Mouse (Mus musculus): ENCODE results near the gene Fcgr4. TPM values are rescaled to one million over a fixed set of nuclear protein-coding genes. Genes with fewer than 3 reads are reported as not detected.
"Not testable (repeated sequence)": the region's sequence is repeated elsewhere in the genome, so short reads cannot be mapped to it uniquely, and the experiment has no call there.

Gene Fcgr4
- polyA plus RNA-seq (2012; rRNA removed), result 2.7 and 5.9 TPM in 2 replicates

DNA sequence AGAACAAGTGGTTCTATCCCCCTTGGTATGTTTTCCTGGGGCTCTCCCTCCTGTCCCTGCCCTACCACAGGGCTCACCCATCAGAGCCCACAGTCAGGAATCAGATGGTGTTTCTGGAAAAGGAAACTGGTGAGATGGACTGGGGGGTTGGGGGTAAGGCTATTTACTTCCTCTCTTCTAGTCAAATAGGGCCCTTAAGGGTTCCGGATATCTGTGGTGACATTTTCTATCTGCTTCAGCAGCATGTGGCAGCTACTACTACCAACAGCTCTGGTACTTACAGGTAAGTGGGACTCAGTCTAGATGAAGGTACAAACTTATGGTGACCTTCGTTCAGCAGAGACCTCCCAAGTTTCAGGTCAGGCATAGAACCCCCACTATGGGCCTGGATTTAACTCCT lies at the start of gene Fcgr4:
TSS of gene Fcgr4 (plus strand) at position 184 of the 400 bp plus-strand sequence.
- no peak for DNase-seq (ENCODE audit: low spot score)

DNA sequence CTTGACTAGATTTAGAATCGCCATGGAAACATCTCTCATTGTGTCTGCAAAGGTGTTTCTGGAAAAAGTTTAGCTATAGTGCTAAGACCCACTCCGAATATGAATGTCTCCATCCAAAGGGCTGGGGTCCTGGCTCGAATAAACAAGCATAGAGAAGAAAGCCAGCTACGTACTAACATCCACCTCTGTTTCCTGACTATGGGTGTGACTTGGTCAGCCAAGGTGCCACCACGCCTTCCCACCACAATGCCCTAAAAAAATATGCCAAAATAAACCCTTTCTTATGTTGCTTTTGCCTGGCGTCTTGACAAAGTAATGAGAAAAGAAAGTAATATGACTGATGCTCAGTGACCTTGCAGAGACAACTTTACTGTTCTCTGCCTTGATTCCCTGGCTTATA lies 46.2 kb upstream of the Fcgr4 start:
- DNase-seq (ENCODE audit: low spot score), result no peak

DNA sequence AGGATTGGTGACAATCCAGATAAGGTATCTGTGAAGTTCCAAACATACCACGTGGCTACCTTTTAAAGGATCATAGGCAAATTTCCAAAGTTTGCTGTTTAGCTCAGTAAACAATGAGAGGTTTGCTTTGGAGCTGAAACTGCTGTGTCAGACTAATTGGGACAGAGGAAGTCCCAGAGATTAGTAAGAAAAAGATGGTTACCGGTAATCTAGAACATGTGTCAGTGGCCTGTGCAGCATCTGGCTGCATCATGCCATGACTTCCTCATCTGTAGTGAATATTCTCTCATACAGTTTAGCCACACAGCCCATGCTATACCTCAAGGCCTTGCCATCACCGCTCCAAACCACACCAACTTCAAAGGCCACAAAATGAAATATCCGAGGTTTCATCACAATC lies 45.8 kb upstream of the Fcgr4 start:
- no peak for DNase-seq (ENCODE audit: low spot score)

DNA sequence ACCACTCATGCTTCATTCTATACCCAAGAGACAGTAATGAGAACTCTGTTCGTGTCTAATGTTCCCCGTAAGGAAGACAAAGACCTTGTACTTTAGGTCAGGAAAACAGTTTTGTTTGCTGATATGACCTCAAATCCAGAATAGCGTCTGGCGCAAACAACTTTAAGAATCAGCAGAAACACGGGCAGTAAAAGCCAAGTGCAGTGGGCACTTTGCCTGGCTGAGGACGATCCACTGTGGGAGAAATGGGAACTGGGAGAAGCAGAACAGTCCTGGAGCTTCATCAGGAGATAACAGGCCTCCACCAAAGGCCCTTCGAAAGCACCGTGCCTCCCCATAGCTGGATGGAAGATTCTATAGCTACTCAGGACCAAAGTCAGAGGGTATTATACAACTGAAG lies 44.5 kb upstream of the Fcgr4 start:
- no peak for DNase-seq (ENCODE audit: low spot score)

DNA sequence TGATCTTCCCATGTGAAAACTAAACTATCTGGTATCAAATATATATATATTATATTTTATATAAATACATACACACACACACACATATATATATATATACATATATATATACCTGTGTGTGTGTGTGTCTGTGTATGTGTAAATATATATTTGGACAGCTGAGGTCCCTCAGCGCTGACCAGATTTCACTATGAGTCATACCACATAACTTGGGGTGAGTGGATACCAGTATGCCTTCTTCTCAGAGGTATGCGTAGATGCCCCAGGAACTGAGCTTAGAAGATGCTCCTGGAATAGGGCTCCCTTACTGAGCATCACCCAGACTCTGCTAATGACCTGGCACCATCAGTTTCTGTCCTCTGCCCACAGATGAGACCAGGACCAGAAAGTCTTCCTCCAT lies 44.0 kb upstream of the Fcgr4 start:
- DNase-seq (ENCODE audit: low spot score), result no peak

DNA sequence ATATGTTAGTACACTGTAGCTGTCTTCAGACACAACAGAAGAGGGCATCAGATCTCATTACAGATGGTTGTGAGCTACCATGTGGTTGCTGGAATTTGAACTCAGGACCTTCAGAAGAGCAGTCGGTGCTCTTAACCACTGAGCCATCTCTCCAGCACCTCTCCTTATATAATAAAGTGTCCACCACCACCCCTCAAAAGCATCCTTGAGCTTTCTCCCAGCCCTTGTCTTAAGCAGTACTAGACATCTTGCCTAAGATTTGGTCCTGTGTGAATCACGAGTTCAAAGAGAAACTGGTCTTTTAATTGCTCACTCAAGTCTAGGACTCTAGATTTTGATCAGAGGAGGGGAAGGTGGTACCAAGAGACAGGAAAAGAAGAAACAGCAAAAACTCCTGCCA lies 43.4 kb upstream of the Fcgr4 start:
- not testable (repeated sequence) for DNase-seq (ENCODE audit: low spot score)

DNA sequence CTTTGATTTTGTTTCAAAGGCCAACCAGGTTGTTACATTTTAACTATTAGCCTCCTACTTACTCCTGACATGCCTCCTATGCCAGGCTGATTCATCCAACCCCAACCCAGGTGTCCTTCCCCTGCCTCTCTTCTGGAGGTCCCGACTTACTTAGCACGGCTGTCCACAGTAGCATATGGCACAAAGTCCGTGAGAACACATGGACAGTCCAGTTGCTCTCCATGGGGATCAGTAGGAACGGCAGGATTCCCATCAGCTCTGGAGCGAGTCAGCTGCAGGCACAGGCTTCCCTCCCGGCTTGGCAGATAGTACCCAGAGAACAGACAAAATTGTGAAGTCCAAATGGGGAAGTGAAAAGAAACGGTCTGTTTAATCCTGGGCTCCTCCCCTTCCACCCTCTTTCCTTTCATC lies 43.0 kb upstream of the Fcgr4 start:
- no peak for DNase-seq (ENCODE audit: low spot score)

DNA sequence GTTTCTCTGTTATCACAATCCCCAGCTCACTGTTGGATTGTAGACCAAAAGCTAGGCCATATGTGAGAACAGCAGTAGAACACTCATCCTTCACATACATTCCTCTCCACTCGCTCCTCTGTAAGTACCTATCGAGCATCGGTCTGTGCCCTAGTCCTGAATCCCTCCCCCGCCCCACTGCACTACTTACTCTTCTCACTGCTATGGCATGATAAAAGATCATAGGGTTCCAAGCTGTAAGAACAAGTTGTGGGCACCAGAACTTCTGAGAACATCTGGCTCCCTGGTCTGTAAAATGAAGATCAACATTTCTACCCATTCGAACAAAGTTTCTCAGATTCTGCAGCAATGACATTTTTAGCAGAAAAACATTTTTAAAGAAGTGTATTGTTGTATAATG lies 42.3 kb upstream of the Fcgr4 start, which contains the start of gene Fcgr2b:
TSS of gene Fcgr2b (minus strand) at position 101 of the 400 bp plus-strand sequence.
- DNase-seq (ENCODE audit: low spot score), result no peak

DNA sequence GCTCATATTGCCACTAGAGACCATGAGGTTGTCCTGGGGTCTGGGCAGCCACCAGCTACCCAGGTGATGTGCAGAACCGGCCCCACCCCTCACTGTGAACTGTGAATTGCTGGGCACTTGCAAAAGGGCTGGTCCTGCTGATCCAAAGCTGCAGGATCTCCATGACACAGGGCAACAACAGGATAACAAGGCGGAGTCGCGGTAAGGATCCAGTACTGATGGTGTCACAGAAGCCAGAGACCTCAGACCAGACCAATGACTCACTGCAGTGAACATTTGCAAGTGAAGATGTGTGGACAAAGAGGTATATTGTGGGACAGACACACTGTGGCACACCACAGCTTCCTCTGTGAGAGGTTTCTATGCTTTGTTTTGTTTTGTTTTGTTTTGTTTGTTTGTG lies 40.1 kb upstream of the Fcgr4 start:
- DNase-seq (ENCODE audit: low spot score), result no peak

DNA sequence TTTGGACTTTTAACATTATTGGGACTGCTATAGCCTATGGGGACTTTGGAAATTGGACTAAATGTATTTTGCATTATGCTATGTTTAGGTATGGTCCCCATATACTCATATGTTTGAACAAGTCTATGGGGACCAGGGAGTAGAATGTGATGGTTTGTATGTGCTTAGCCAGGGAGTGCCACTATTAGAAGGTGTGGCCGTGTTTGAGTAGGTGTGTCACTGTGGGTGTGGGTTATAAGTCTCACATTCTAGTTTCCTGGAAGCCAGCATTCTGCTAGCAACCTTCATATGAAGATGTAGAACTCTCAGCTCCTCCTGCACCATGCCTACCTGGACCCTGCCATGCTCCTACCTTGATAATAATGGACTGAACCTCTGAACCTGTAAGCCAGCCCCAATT lies 37.0 kb upstream of the Fcgr4 start:
- not testable (repeated sequence) for DNase-seq (ENCODE audit: low spot score)

DNA sequence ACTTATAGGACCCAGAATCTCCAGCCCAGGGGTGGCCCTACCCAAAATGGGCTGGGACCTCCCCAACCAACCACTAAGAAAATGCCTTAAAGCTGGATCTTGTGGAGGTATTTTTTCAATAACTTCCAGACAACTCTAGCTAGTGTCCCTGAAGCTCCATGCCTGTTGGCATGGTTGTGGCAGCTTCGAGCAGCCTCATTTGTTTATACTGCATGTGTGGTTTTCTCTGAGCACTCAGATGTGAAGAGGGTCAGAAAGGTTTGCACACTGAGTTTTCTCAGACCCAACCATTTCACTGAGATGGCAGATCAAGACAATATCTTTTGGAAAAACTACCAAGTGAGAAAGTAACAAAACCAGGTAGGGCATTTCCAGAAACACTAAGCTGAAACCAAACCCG lies 36.4 kb upstream of the Fcgr4 start:
- DNase-seq (ENCODE audit: low spot score), result no peak

DNA sequence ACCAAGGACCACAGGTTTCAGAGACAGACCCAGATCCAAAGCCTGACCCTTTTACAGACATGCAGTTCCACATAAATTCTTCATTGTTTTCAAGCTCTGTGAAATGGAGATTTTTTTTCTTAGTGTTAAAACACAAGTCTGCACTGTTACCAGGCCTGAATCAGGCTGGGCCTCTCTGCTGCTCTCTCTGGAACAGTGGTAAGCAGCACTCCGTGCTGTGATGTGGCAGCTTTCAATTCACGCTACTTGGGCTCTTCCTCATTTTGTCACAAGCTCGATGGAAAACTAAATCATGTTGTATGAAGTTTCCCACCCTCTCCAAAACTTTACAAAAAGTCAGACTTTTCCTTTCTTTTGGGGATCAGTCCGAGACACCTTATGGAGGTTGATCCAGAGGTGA lies 35.7 kb upstream of the Fcgr4 start:
- no peak for DNase-seq (ENCODE audit: low spot score)

DNA sequence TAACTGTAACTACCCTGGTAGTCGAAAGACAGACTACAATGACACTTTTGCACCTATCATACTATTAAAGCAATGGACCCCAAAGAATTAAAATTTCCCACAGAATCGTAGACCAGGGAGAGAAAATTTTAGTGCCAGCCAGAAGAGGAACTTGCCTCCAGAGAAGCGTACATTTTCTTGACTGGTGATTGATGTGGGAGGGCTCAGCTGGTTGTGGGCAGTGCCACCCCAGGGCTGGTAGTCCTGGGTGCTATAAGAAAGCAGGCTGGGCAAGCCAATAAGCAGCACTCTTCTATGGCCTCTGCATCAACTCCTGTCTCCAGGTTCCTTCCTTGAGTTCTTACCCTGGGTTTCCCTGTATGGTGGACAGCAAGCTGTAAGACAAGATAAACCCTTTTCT lies 33.6 kb upstream of the Fcgr4 start:
- DNase-seq (ENCODE audit: low spot score), result no peak

DNA sequence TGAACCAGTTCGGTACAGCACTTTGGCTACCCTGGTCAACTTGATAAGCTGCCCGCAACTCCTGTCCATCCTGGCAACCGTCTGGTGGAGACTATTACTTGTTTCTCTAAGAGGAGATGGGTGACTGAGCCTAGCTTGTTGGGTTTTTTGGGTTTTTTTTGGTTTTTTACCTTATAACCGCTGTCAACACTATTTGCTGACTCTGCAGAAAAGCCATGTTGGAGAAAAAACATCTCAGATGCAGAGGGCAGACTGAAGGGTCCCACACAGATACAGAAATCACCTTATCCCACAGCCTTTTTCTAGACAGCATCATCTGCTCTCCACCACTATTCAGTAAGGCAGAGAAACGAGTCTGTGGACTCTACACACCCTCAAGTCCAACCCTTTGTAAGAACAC lies 32.9 kb upstream of the Fcgr4 start:
- DNase-seq (ENCODE audit: low spot score), result no peak

DNA sequence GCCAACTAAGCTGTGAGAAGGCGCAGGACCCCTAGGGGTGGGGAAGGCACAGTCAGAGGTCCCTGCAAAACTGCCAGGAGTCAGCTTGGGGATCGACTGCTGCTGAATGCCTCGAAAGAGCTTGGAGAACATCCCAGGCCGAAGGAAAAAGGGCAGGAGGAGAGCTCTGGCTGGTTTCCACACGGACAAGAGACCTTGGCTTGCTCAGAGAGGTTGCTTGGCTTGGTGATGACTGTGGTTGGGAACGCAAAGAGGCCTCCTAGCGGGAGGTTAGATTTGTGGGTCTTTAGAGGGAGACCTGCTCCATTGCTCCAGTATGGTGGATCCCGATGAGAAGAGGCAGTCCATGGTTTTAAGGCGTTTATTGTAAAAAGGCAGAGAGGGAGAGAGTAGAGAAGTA lies 29.1 kb upstream of the Fcgr4 start:
- no peak for DNase-seq (ENCODE audit: low spot score)

DNA sequence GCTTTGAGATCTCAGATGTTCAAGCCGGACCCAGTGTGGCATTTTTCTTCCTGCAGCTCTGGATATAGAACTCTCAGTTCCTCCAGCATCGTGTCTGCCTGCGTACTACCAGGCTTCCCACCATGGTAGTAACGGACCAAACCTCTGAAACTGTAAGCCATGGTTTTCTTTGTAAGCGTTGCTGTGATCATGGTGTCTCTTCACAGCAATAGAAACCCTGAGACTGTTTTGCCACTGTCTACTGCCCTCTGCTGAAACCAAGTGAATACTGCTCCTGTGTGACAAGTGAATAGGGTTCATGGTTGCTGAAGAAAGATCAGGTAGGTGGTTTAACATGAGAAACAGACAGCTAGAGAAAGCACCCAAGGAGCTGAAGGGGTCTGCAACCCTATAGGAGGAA lies 26.2 kb upstream of the Fcgr4 start:
- no peak for DNase-seq (ENCODE audit: low spot score)

DNA sequence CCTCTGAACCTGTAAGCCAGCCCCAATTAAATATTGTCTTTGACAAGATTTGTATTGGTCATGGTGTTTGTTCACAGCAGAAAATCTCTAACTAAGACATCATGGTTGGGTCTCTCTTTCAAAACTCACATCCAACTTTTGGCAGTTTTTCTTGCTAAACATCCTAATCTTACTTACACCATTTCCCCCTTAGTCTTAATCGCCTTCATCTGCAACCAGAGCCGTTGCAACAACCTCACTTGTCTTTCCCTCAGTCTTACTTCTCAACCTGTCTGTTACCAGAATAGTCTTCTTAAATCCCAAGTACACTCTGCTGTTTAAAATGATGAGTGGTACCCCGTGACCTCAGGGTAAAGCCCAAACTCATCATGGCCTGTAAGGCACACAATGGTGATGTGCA lies 22.7 kb upstream of the Fcgr4 start:
- no peak for DNase-seq (ENCODE audit: low spot score)

DNA sequence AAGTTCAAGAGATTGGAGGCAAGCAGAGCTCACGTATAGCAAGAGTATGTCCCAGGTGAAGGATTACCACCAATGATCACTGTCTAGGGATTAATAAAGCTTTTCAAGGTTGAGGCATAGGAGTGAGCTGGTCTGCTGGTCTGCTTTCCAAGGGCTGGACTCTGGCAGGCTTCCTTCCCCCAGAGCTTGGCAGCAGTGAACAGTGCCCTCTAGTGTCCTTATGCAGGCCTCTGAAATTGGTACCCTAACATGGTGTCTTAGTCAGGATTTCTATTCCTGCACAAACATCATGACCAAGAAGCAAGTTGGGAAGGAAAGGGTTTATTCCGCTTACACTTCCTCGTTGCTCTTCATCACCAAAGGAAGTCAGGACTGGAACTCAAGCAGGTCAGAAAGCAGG lies 22.0 kb upstream of the Fcgr4 start:
- no peak for DNase-seq (ENCODE audit: low spot score)

DNA sequence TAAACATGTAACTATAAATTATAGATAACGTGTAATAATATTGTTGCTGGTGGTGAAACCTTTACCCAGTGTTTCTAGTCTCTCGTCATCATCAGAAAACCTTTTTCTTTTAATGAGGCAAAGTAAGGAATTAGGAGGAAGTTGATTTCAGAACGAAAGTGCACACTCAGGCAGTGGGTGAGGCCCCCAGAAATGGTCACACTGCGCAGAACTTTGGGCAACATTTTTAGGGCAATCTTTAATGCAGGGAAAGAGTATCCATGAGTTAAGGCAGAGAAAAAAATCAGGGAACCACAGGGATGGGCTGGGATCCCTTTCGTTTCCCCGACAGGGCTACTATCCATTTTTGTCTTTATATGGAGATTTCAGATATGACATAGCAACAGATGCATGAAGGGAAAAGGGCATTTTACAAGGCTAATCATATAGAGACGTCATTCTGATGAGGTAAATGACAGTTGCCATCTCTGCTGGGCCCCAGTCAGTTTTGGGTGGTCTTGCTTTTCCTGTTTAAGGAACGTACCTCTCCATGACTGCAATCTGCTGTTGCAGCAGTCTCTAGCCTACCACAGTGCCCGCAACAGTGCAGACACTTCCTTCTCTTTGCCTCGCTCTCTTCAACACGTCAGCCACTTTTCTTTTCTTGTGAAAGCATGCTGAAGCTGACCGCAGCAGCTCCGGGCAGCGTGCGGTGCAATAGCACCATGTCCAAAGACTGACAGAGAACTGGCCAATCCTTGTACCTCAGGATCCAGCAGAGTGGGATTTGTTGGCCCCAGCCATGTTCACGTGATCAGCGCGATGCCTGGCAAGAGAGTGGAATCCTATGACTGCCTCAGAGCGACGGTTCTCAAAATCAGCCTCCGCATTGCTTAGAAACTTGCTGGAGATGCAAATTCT lies 20.7 kb upstream of the Fcgr4 start:
- no peak for DNase-seq (ENCODE audit: low spot score)

DNA sequence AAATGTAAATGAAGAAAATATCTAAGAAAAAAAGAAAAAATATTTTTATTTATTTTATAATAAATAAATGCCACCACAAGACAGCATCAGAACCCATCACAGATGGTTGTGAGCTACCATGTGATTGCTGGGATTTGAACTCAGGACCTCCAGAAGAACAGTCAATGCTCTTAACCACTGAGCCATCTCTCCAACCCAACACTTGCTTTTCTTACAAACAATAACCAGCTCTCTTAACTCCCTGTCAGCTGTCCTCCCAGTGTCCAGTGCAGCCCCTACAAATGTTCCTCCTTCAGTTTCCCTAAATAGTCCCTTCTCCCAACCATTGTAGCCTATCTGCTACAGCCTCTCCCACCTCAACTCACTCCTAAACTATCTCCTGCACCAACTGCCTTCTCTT lies 18.9 kb upstream of the Fcgr4 start:
- no peak for DNase-seq (ENCODE audit: low spot score)

DNA sequence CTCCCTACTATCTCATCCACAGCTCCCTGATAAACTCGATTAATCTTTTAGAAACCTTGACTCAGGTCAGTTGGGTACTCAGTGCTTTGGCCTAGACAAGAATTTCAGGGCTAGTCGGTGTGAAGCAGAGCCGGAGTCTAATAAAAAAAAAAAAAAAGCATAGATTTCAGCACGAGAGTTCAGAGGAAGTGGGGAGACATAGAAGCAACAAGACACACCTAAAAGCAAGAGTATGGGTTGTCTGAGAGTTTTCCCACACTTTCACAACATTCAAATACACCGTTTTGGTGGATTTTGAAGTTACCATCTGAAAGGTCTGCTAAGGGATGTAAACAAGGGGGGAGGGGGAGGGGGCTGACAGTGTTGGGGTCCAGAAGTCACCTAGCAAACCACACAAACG lies 13.6 kb upstream of the Fcgr4 start:
- DNase-seq (ENCODE audit: low spot score), result no peak

DNA sequence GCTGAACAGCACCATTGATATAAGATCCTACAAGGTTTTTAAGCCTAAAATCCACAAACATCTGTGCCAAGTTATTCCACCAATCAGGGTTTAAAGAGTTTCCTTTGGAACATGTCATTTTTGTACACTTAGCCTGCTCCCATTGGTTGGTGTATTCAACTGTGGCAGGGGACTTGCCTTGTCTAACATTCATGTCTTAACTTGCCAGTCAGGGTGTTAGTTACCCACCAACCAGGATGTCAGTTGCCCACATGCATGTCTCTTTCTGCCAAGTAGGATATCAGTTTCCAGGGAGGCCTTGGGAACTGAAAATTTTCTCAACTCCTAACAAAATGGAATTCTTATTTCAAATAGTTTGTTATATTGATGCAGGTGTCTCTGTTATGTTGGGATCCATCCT lies 13.1 kb upstream of the Fcgr4 start:
- DNase-seq (ENCODE audit: low spot score), result no peak

DNA sequence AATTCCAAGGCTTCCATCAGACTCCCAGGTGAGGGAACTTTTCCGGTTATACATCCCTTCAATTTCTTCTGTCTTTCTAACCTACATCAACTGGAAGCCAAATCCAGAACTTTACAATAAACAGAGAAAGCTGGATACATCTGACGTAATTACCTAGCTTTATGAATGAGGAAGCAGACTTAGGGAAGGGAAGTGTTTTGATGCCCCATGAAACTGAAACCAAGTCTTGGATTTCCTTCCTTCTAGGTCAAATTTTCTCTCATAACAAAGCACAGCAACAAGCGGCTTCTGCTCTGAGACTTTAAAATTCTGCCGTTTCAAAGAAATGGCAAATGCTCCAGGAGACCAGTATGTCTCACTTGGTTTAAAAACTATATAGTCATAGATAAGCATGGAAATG lies 12.4 kb upstream of the Fcgr4 start:
- DNase-seq (ENCODE audit: low spot score), result no peak

DNA sequence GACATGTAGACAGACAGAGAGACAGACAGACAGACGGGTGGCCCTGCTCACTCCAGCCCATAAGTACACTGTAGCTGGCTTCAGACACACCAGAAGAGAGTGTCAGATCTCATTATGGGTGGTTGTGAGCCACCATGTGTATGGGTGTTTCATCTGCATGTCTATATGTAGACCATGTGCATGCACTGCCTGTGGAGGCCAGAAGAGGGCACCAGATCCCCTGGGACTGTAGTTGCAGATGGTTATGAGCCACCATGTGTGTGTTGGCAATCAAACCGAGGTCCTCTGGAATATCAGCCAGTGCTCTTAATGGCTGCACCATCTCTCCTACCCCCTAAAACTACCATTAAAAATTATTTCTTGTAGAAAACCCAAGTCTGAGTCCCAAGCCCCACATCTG lies 11.8 kb upstream of the Fcgr4 start:
- no peak for DNase-seq (ENCODE audit: low spot score)
